Mouse (Mus musculus) telencephalon, adult 2 months (tissue): Measurements from ENCODE around the gene C1ql4.

Experiments used
- DNase-seq: peaks from one replicate; pipeline ENCODE4 v3.0.0-alpha.2; 2011; ENCODE audit warnings: low read depth, low spot score

The C1ql4 gene

GRCm38 (mm10) chr15:99087253-99088075 lies at the start of gene C1ql4:
TSS of gene C1ql4 (minus strand) at chr15:99087817.
- no peak for DNase-seq

GRCm38 (mm10) chr15:99129956-99130910 lies 42.6 kb upstream of the C1ql4 start:
- no peak for DNase-seq

DNA sequence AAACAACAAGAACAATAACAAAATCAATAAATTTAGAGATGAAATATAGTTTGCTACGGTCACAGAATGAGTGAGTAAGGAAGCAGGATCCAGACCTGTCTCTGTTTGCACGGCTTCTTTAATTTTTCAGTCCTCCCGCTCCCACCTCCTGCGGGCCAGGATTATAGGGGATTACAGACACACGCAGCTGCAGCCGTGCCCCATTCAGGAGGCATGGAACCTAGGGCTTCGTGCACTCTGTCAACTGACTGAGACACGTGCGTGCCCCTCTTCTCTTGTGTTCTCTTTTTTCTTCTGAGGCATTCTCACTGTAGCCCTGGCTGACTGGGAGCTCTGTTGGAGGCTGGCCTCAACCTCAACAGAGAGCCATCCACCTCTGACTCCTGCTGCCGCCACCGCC lies 41.8 kb upstream of the C1ql4 start:
- no peak for DNase-seq

DNA sequence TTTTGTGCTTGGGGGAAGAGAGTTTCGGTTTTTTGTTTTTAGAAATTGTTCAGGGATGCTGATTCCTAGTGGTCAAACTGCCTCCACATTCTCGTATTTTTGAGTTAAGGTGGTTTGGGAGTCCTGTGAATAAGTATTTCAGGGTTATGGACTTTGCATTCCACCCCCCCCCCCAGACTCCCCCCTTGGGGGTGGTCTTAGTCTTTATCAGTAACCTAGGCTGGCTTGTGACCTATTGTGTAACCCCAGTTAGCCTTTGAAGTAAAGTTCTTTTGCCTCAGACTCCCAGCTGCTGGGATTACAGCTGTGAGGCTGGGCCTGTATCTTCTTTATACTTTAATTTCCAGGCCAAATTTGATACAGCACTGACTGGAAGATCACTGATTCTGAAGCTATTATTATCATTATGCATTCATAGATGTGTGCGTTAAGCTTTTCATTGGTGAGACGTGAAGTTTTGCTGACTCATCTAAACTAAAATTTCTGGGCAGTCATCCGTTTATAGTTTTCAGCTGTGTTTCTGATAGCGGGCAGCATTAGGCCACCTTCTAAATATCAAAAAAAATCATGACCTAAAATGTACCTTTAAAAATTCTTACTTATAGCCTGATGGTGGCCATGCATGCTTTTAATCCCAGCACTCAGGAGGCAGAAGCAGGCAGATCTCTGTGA lies 40.4 kb upstream of the C1ql4 start:
- DNase-seq, result no peak

GRCm38 (mm10) chr15:99126816-99127365 lies 39.3 kb upstream of the C1ql4 start:
- DNase-seq, result no peak

GRCm38 (mm10) chr15:99126081-99126815 lies 38.6 kb upstream of the C1ql4 start:
- peak; percentile 69 for DNase-seq

GRCm38 (mm10) chr15:99125711-99126080 lies 38.1 kb upstream of the C1ql4 start, which contains the start of gene Spats2:
TSS of gene Spats2 (plus strand) at chr15:99125916.
- no peak for DNase-seq

- no peak for DNase-seq
Observed at GRCm38 (mm10) chr15:99122642-99123041, 35.0 kb upstream of the C1ql4 start.

- DNase-seq, result no peak
Observed at GRCm38 (mm10) chr15:99120814-99121213, 33.2 kb upstream of the C1ql4 start.

GRCm38 (mm10) chr15:99116539-99116938 lies 28.9 kb upstream of the C1ql4 start:
- no peak for DNase-seq

GRCm38 (mm10) chr15:99115065-99115423 lies 27.4 kb upstream of the C1ql4 start:
- no peak for DNase-seq

DNA sequence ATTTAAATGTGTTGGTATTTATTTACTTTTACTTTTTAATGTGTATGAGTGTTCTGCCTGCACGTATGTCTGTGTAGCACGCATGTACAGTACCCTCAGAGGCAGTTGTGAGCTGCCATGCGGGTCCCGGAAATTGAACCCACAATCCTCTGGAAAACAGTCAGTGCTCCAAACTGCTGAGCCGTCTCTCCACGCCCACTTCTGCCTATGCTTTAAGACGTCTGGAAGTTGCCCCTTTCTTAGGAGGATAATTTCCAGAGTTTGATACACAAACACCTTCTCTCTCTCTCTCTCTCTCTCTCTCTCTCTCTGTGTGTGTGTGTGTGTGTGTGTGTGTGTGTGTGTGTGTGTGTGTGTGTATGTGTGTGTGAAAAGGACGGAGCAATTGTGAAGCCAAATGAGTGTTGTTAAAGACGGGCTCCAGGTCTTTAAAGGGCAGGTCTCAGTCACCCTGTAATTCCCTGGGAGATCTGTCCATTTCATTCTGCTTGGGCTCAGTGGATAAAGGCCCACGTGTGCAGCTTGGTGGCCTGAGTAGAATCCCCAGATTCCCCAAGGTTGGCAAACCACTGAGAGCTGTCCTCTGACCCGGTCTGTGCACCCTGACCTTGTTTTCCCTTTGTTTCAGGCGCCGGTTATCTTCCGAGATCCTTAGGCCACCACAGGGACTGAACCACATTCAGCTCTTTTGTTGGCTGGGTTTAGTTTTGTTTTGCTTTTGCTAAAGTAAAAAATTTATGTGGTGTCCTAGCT lies 26.9 kb upstream of the C1ql4 start:
- no peak for DNase-seq

DNA sequence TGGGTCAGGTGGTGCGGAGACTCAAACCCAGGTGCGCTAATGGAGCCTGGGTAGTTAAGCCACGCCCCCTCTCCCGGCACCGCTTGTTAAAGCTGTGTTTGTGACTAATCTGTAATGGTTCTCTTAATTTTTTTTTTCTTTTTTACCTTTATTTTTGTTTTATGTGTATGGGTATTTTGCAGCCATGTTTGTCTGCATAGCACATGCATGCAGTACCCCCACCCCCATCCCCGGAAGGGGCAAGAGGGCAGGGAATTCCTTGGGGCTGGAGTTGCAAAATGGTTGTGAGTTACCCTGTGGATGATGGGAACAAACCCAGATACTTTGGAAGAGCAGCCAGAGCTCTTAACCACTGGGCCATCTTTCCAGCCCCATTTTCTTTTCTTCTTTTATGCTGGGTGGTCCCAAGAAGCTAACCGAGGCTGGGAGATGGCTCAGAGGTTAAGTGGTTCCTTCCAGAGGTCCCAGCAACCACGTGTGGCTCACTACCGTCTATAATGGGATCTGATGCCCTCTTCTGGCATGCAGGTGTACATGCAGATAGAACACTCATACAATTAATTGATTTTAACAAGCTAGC lies 25.9 kb upstream of the C1ql4 start:
- DNase-seq, result no peak

DNA sequence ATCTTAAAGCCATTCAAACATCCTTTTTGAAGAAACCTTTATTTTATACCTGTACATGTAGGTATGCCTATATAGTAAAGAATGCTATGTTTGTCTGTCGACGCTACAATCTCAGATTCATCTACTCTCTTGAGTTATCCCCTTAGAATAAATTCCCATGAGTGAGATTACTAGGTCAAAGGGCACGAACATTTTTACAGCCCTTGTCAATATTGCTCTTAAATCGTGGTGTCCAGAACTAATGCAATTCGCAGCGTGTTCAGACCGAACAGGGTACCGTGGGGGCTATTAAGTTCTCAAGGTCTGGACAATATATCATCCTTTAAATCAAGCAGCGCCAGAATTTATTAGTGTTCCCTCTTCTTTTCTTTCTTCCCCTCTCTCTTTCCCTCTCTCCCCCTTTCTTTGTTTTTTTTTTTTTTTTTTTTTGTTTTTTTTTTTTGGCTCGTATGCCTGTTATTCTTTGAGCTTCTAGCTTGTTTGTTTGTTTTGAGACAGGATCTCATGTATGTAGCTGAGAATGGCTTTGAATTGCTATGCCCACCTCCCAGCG lies 25.3 kb upstream of the C1ql4 start:
- no peak for DNase-seq

DNA sequence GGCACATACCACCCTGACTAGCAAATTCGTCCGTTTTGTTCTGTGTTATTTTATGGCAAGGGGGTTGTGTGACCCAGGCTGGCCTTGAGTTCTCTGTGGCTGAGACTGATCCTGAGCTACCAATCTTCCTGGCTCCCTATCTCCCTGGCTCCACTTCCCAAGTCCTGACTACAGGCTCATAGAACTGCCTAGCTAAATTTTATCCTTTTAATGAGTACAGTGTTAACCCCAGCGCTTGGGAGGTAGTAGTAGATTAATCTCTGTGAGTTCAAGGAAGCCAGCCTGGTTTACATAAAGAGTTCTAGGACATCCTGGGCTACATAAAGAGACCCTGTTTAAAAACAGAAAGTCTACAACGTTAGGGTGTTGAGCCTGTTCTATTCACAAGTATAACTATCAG lies 24.2 kb upstream of the C1ql4 start:
- DNase-seq, result no peak

GRCm38 (mm10) chr15:99111139-99111538 lies 23.5 kb upstream of the C1ql4 start:
- DNase-seq, result no peak

DNA sequence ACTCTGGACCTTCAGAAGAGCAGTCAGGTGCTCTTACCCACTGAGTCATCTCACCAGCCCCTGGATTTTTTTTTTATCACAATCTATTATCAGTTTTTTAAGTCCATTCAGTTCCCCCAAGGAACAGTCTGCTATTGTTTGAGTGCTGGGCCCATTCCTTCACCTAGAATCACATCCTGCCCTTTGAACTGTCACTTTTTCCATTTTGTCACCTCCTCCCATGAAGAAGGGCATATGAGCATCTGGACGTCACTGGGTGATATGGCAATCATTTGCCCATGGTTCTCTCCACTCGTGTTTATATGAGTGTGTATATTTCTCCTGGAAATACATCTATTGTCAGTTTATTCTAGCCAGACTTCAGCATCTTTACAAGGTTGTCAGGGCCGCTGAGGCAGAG lies 20.2 kb upstream of the C1ql4 start:
- DNase-seq, result no peak

GRCm38 (mm10) chr15:99105238-99105637 lies 17.6 kb upstream of the C1ql4 start:
- no peak for DNase-seq

DNA sequence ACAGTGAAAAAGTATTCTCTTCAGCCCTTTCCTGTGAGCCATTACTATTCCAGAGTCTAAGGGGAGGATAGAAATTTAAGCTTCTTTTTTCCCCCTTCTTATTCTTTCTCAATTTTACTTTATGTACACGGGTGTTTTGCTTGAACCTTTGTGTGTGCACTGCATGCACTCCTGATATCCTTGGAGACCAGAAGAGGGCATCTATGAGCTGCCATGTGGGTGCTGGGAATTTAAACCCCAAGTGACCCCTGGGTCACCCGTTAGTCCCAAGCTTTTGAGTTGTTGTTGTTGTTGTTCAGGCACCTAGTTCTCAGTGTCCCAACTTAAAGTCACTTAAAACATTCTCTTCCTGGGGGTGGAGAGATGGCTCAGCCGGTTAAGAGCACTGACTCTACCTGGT lies 12.4 kb upstream of the C1ql4 start:
- no peak for DNase-seq

- no peak for DNase-seq
Observed at GRCm38 (mm10) chr15:99099139-99099556, 11.5 kb upstream of the C1ql4 start.
